ENCODE assay signal across 8 mouse cellular contexts in the genomic region with DNA sequence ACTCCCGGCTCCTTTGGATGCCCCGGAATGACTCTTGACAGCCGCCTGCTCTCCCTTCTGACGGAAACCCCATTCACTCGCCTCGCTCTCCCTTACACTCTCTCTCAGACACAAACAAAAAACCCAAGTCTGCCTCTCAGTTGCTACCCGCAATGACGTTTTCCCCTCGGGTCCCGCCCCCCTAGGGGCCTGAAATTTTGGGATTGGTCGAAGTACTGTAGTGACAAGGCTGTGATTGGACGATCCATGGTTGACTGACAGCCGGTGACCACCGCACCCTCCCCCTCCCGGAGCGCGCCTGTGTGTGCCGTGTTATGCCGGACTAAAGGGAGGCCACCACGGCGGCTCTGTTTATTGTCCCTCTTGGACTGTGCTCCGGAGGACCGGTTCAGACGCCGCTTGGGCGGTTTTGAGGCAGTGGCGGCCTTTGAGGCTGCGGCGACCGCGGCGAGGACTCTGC. TPM values are rescaled to one million over a fixed set of nuclear protein-coding genes. Genes with fewer than 3 reads are reported as not detected.
DNase-seq lines count a peak whose midpoint lies in the region; ATAC-seq lines count a peak whose summit lies in the region.

A gene (plus strand): TSS at position 302 of the 460 bp plus-strand sequence.

- ATAC-seq in heart, embryonic 13.5 days (ENCODE audit: extremely low read depth, insufficient number of reproducible peaks, low FRiP score, low TSS enrichment), result peak; percentile 99
- peak; percentile 98 for ATAC-seq in liver, embryonic 12.5 days
- peak; percentile 99 for ATAC-seq in stomach, embryonic 15.5 days (ENCODE audit: insufficient read depth, low FRiP score, low read depth)

- H3K27ac ChIP-seq in brown adipose tissue, adult 24 weeks (replicated peaks; ENCODE audit: low read depth, low read length), result peak within 1 kb of the TSS; percentile 92
- H3K27ac ChIP-seq in heart, embryonic 13.5 days (replicated peaks), result peak within 1 kb of the TSS; percentile 99
- peak within 1 kb of the TSS; percentile 95 for H3K27ac ChIP-seq in liver, embryonic 12.5 days
- H3K27ac ChIP-seq in stomach, embryonic 15.5 days, result peak within 1 kb of the TSS; percentile 97

- H3K4me3 ChIP-seq in brown adipose tissue, adult 24 weeks (ENCODE audit: insufficient read depth, low read depth, low read length), result peak within 1 kb of the TSS; percentile 85
- peak within 1 kb of the TSS; percentile 93 for H3K4me3 ChIP-seq in heart, embryonic 13.5 days
- peak within 1 kb of the TSS; percentile 89 for H3K4me3 ChIP-seq in liver, embryonic 12.5 days
- H3K4me3 ChIP-seq in stomach, embryonic 15.5 days (replicated peaks), result peak within 1 kb of the TSS; percentile 93

- 0% methylated on average over 32 of the region's 32 CpGs for WGBS in heart, embryonic 13.5 days
- WGBS in liver, embryonic 12.5 days (ENCODE audit: insufficient replicate concordance), result under 1% methylated on average over 32 of the region's 32 CpGs
- WGBS in stomach, embryonic 15.5 days, result under 1% methylated on average over 32 of the region's 32 CpGs

- H3K36me3 ChIP-seq in heart, embryonic 13.5 days, result no peaks in the 10 kb centered on the region
- 0 out of 2 replicates have a peak, but pooled peaks cover 2% of the 10 kb centered on the region for H3K36me3 ChIP-seq in liver, embryonic 12.5 days
- H3K36me3 ChIP-seq in stomach, embryonic 15.5 days, result no peaks in the 10 kb centered on the region

- H3K9me3 ChIP-seq in heart, embryonic 13.5 days, result no peaks in the 10 kb centered on the region
- H3K9me3 ChIP-seq in liver, embryonic 12.5 days (replicated peaks), result no peaks in the 10 kb centered on the region
- no peaks in the 10 kb centered on the region for H3K9me3 ChIP-seq in stomach, embryonic 15.5 days

- H3K4me2 ChIP-seq in heart, embryonic 13.5 days, result peak within 1 kb of the TSS; percentile 87
- H3K4me2 ChIP-seq in liver, embryonic 12.5 days, result peak within 1 kb of the TSS; percentile 96
- H3K4me2 ChIP-seq in stomach, embryonic 15.5 days, result peak within 1 kb of the TSS; percentile 79

- peak; percentile 97 for DNase-seq in CD4-positive, CD25-positive, alpha-beta regulatory T cell, adult 2 months (ENCODE audit: low read depth, low spot score)
- peak; percentile 81 for DNase-seq in fat pad, adult 2 months (ENCODE audit: extremely low read depth, low read depth, low spot score)
- DNase-seq in kidney, postnatal 10 days, result peak; percentile 98
- DNase-seq in natural killer cell, adult 2 months (ENCODE audit: low spot score in 2 of 2), result peak; percentile 98 to 99

- peak within 1 kb of the TSS; percentile 99 for H3K9ac ChIP-seq in heart, embryonic 13.5 days
- peak within 1 kb of the TSS; percentile 97 for H3K9ac ChIP-seq in liver, embryonic 12.5 days
- peak within 1 kb of the TSS; percentile 93 for H3K9ac ChIP-seq in stomach, embryonic 15.5 days

- H3K27me3 ChIP-seq in heart, embryonic 13.5 days (replicated peaks), result no peaks in the 10 kb centered on the region
- H3K27me3 ChIP-seq in liver, embryonic 12.5 days (replicated peaks), result no peaks in the 10 kb centered on the region
- H3K27me3 ChIP-seq in stomach, embryonic 15.5 days (replicated peaks), result no peaks in the 10 kb centered on the region

- peaks cover 3% of the 10 kb centered on the region; the same call in 1 of the 2 replicates for H3K4me1 ChIP-seq in brown adipose tissue, adult 24 weeks (ENCODE audit: control insufficient read depth, insufficient read depth, insufficient read length, low read length)
- peaks cover 33% of the 10 kb centered on the region for H3K4me1 ChIP-seq in heart, embryonic 13.5 days
- H3K4me1 ChIP-seq in liver, embryonic 12.5 days, result peaks cover 42% of the 10 kb centered on the region
- H3K4me1 ChIP-seq in stomach, embryonic 15.5 days, result peaks cover 14% of the 10 kb centered on the region; the same call in 1 of the 2 replicates

RNA-seq across cellular contexts. Expression of the gene that starts here (rescaled TPM):
- polyA plus RNA-seq in brown adipose tissue, adult 24 weeks (2012; ENCODE audit: insufficient read depth, insufficient read length, missing spikeins), result 60.6 and 61.1 TPM in 2 replicates
- 24.0 and 26.6 TPM in 2 replicates for polyA plus RNA-seq in heart, embryonic 13.5 days (2015; fragmentation: Nextera tagmentation; extraction: Ambion mirVana)
- polyA plus RNA-seq in liver, embryonic 12.5 days (2016; fragmentation: Nextera tagmentation; extraction: Ambion mirVana), result 36.9 and 37.8 TPM in 2 replicates
- 36.6 and 43.3 TPM in 2 replicates for polyA plus RNA-seq in stomach, embryonic 15.5 days (2015; fragmentation: Nextera tagmentation; extraction: Ambion mirVana)

Comparison
In these comparisons a context has a peak if more than half of its experiments do, and no peak if none do; other contexts are left out.
1. Peak in every context shown above with its lines: DNase-seq, ATAC-seq, H3K4me3 ChIP-seq and H3K27ac ChIP-seq.